Comparison of ENCODE assay signal across 9 mouse cellular contexts in the genomic region with DNA sequence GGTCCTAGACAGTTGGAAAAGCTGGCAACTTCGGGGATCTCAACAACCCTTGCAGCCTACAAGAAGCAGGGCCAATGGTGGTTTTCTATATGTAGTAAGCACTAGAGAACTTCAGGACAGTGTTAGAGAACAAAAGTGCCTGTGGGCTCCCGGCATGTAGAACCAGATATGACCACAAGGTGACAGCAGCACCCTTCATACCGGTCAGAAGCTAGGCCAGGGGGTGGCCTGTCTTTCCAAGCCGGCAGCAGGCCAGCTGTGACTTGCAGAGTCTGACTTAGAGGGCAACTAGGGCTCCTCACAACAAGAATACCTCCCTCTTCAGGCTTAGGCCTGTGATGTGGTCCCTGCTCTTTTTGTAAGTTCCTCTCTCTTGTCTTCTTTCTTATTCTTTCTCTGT. TPM values are rescaled to one million over a fixed set of nuclear protein-coding genes. Genes with fewer than 3 reads are reported as not detected.
DNase-seq lines count a peak whose midpoint lies in the region; ATAC-seq lines count a peak whose summit lies in the region.
"Had no signal": no experiment of that assay in that cellular context is flagged by ENCODE, and none has a peak within 500 bp of the region (broad histone marks: within the 10 kb centered on the region; RNA-seq: fewer than 3 reads in every experiment).

No protein-coding gene starts in this region.

- H3K4me3 ChIP-seq in forebrain, embryonic 16.5 days (replicated peaks; ENCODE audit: low read length): no peak overlapping the region

- H3K4me2 ChIP-seq in forebrain, embryonic 16.5 days (ENCODE audit: low read length): no peak overlapping the region

- H3K36me3 ChIP-seq in forebrain, embryonic 16.5 days (ENCODE audit: control insufficient read depth, insufficient read depth): no peaks in the 10 kb centered on the region

- DNase-seq in NIH3T3 (ENCODE audit: low read depth): peak; percentile 97
- peak; percentile 64 to 72 for DNase-seq in cerebellum, adult 18-20 months
- peak; percentile 86 for DNase-seq in heart, postnatal 4 days
- DNase-seq in layer of hippocampus, adult 11-12 months (ENCODE audit: low spot score): peak; percentile 78
- DNase-seq in lung, postnatal 10 days: peak; percentile 87
- DNase-seq in retina, embryonic 14.5 days (ENCODE audit: low spot score): peak; percentile 92
- DNase-seq in urinary bladder, adult 2 months (ENCODE audit: low spot score): peak; percentile 47

- H3K4me1 ChIP-seq in forebrain, embryonic 16.5 days (replicated peaks; ENCODE audit: control insufficient read depth, insufficient read depth, low read length): peaks cover 7% of the 10 kb centered on the region

- 3% methylated on average over 4 of the region's 4 CpGs for WGBS in forebrain, embryonic 16.5 days

- ATAC-seq in forebrain, embryonic 16.5 days: peak; percentile 88

- H3K9me3 ChIP-seq in forebrain, embryonic 16.5 days (ENCODE audit: control insufficient read depth, low read length): no peaks in the 10 kb centered on the region

- H3K27me3 ChIP-seq in forebrain, embryonic 16.5 days (replicated peaks; ENCODE audit: control insufficient read depth, insufficient read depth, low read length): no peaks in the 10 kb centered on the region

- H3K27ac ChIP-seq in forebrain, embryonic 16.5 days (ENCODE audit: low read length): no peak overlapping the region
- H3K27ac ChIP-seq: macrophage had no signal

- peak overlapping the region; percentile 29; the same call in 1 of the 2 replicates for H3K9ac ChIP-seq in forebrain, embryonic 16.5 days (replicated peaks; ENCODE audit: low read depth, low read length)

RNA-seq across cellular contexts. Expression of gene Fbrsl1, which starts 45.5 kb away (rescaled TPM):
- polyA plus RNA-seq in forebrain, embryonic 16.5 days (2015; fragmentation: Nextera tagmentation; extraction: Ambion mirVana): 19.7 and 23.9 TPM in 2 replicates
- 10 to 100 TPM; 49.7 to 52.2 TPM for total RNA-seq in heart, postnatal 4 days (2021)
- 22.1 and 36.4 TPM in 2 replicates for polyA plus RNA-seq in urinary bladder, adult 2 months (2012; rRNA removed)

RNA-seq across cellular contexts. Expression of gene Galnt9, which starts 50.4 kb away (rescaled TPM):
- polyA plus RNA-seq in forebrain, embryonic 16.5 days (2015; fragmentation: Nextera tagmentation; extraction: Ambion mirVana): 13.9 and 15.5 TPM in 2 replicates
- total RNA-seq in heart, postnatal 4 days (2021): not detected
- 3.9 and 4.0 TPM in 2 replicates for polyA plus RNA-seq in urinary bladder, adult 2 months (2012; rRNA removed)

Comparison
In these comparisons a context has a peak if more than half of its experiments do, and no peak if none do; other contexts are left out.
1. DNase-seq: peak in every context shown above with its lines; median percentile 97 in NIH3T3; 92 in retina, embryonic 14.5 days; 87 in lung, postnatal 10 days; 86 in heart, postnatal 4 days; 78 in layer of hippocampus, adult 11-12 months; 68 in cerebellum, adult 18-20 months; 47 in urinary bladder, adult 2 months.